Mouse (Mus musculus) hindbrain, embryonic 11.5 days (tissue): ENCODE data around the gene Lcn11. TPM values are rescaled to one million over a fixed set of nuclear protein-coding genes. Genes with fewer than 3 reads are reported as not detected.

Experiments used
- ATAC-seq: fragments of 200-750 bp; cut with Nextera tagmentation; 2 replicates; pipeline ENCODE4 v1.8.0; 2017; ENCODE audit warnings: mild to moderate bottlenecking, moderate TSS enrichment, moderate library complexity; ENCODE audit not compliant: low FRiP score
- DNase-seq: peaks from one replicate; pipeline ENCODE4 v3.0.0-alpha.2; 2015; ENCODE audit warnings: low spot score
- H3K27ac ChIP-seq: fragments of 300-500 bp; sonication (generic); 2 replicates; pipeline ENCODE4 v1.5.1; 2014; ENCODE audit warnings: mild to moderate bottlenecking, low read depth, low read length
- H3K27me3 ChIP-seq: fragments of 300-500 bp; sonication (generic); 2 replicates; pipeline ENCODE4 v1.6.1; 2014; ENCODE audit warnings: mild to moderate bottlenecking, low read length, moderate library complexity, mixed read lengths; ENCODE audit not compliant: control insufficient read depth, insufficient read depth
- H3K36me3 ChIP-seq: fragments of 300-500 bp; sonication (generic); 2 replicates; pipeline ENCODE4 v1.6.1; 2014; ENCODE audit warnings: mild to moderate bottlenecking, low read length, moderate library complexity, mixed read lengths; ENCODE audit not compliant: control insufficient read depth, insufficient read depth
- H3K4me1 ChIP-seq: fragments of 300-500 bp; sonication (generic); replicated peaks from 2 replicates; pipeline ENCODE4 v1.6.1; 2014; ENCODE audit warnings: low read length, mixed read lengths; ENCODE audit not compliant: control insufficient read depth, insufficient read depth
- H3K4me2 ChIP-seq: fragments of 300-500 bp; sonication (generic); replicated peaks from 2 replicates; pipeline ENCODE4 v1.6.1; 2014; ENCODE audit warnings: mild to moderate bottlenecking, low read depth, low read length
- H3K4me3 ChIP-seq: fragments of 300-500 bp; sonication (generic); 2 replicates; pipeline ENCODE4 v1.5.1; 2014; ENCODE audit warnings: low read depth, low read length
- H3K9ac ChIP-seq: fragments of 300-500 bp; sonication (generic); 2 replicates; pipeline ENCODE4 v1.6.1; 2014; ENCODE audit warnings: low read depth, low read length
- H3K9me3 ChIP-seq: fragments of 300-500 bp; sonication (generic); 2 replicates; pipeline ENCODE4 v1.6.1; 2016; ENCODE audit warnings: low read length; ENCODE audit not compliant: control insufficient read depth
- WGBS: fragments of 180-500 bp; shearing (Covaris S2); extraction: QIAGEN DNeasy Blood & Tissue Kit; methylation state at CpG from one replicate; pipeline ENCODE4 v1.1.7; 2014; 5-methylcytosine and 5-hydroxymethylcytosine counted together
- polyA plus RNA-seq: library from polyadenylated mRNA; unstranded; fragments of >200 nt; fragmentation: Nextera tagmentation; extraction: Ambion mirVana; gene quantifications from 2 replicates; pipeline ENCODE4 v1.2.1, GENCODE M21; 2014

Gene Lcn11
- polyA plus RNA-seq, 1 experiment from 2014 or later, result not detected

GRCm38 (mm10) chr2:25774640-25775039, 2.2 kb upstream of the Lcn11 start:
- no peak for DNase-seq
- Histone ChIP-seq H3K4me2 (no peak overlapping the region), H3K27ac (no peak overlapping the region), H3K27me3 (no peaks in the 10 kb centered on the region), H3K36me3 (no peaks in the 10 kb centered on the region), H3K4me1 (no peaks in the 10 kb centered on the region), H3K9me3 (no peaks in the 10 kb centered on the region), H3K4me3 (no peak overlapping the region), H3K9ac (no peak overlapping the region)
- WGBS, result 95% methylated on average over 2 of the region's 2 CpGs
- ATAC-seq, result no peak

DNA sequence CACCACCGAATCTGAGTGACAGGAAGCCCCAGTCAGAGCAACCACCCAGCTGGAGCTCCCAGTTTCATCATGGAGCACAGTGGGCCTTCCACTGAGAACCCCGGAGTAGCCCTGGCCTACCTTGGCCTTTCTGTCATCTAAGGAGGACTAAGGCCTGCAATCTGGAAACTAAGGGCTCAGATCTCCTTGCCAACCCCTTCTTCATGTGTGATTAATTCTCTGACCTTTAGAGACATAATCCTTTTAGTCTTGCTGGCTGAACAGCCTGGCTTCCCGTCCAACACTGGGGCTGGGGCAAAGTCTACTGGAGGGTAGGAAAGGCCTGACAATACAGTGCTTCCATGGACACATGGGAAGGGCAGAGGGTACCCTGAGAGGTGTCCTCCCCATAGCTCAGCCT, 826 bp upstream of the Lcn11 start:
- H3K4me1 ChIP-seq, result no peaks in the 10 kb centered on the region
- ATAC-seq, result no peak
- no peak overlapping the region for H3K9ac ChIP-seq
- DNase-seq, result no peak
- no peak overlapping the region for H3K4me2 ChIP-seq
- H3K36me3 ChIP-seq, result no peaks in the 10 kb centered on the region
- H3K4me3 ChIP-seq, result no peak overlapping the region
- no peak overlapping the region for H3K27ac ChIP-seq
- H3K9me3 ChIP-seq, result no peaks in the 10 kb centered on the region
- 85% methylated on average over 3 of the region's 3 CpGs for WGBS
- no peaks in the 10 kb centered on the region for H3K27me3 ChIP-seq

GRCm38 (mm10) chr2:25779076-25779475, 2.3 kb downstream of the Lcn11 start:
- no peaks in the 10 kb centered on the region for H3K27me3 ChIP-seq
- H3K36me3 ChIP-seq, result no peaks in the 10 kb centered on the region
- 89% methylated on average over 9 of the region's 9 CpGs for WGBS
- no peak overlapping the region for H3K4me2 ChIP-seq
- no peak overlapping the region for H3K27ac ChIP-seq
- DNase-seq (no peak), ATAC-seq (no peak)
- H3K9me3 ChIP-seq, result no peaks in the 10 kb centered on the region
- no peak overlapping the region for H3K9ac ChIP-seq
- no peaks in the 10 kb centered on the region for H3K4me1 ChIP-seq
- no peak overlapping the region for H3K4me3 ChIP-seq

DNA sequence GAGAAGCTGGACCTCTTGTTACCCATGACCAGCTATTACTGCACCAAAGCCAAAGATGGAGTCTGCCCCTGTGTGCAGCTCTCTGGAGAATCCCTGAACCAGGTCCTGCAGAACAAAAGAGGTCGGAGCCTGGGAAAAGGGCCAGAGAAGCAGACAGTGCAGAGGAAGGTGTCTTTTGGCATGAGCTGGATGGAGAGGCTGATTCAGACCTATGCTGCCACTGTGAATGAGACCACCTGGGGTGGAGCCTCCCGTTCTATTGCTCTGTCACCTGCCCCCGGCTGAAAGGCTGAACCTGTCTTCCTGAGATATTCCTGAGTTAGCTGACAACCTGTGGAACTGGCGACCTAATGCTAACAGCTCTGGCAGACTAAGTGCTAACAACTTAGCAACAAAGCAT, 4.1 kb downstream of the Lcn11 start:
- no peak overlapping the region for H3K4me2 ChIP-seq
- H3K9ac ChIP-seq, result no peak overlapping the region
- no peaks in the 10 kb centered on the region for H3K4me1 ChIP-seq
- H3K4me3 ChIP-seq, result no peak overlapping the region
- no peaks in the 10 kb centered on the region for H3K27me3 ChIP-seq
- 65% methylated on average over 4 of the region's 4 CpGs for WGBS
- H3K27ac ChIP-seq, result no peak overlapping the region
- H3K9me3 ChIP-seq, result no peaks in the 10 kb centered on the region
- no peak for DNase-seq
- H3K36me3 ChIP-seq, result no peaks in the 10 kb centered on the region
- no peak for ATAC-seq

DNA sequence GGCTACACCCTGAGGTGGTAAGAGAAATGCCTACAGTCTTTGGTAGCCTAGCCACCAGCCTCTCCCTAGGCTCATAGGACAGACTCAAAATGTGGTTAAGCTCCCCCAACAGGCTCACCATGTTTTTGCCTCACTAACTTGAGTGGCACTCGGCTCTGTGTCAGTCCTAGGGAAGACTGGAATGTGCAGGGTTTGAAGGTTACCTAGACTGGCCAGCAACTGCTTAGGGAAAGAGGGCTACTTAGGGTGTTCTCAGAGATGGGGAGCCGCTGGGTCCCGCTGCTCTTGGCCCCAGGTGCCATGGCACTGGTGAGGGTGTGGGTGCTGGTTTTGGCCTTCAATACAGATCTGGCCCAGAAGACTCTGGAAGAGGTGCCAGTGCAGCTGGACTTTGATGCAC, 5.1 kb downstream of the Lcn11 start, which contains the start of gene Gm13539:
Gm13539 (plus strand) TSS at position 301 of the 400 bp plus-strand sequence.
- Histone ChIP-seq H3K36me3 (no peaks in the 10 kb centered on the region), H3K4me3 (no peak within 1 kb of the TSS), H3K4me1 (no peaks in the 10 kb centered on the region), H3K9me3 (no peaks in the 10 kb centered on the region), H3K27me3 (no peaks in the 10 kb centered on the region), H3K4me2 (no peak within 1 kb of the TSS), H3K27ac (no peak within 1 kb of the TSS), H3K9ac (no peak within 1 kb of the TSS)
- DNase-seq, result no peak
- no peak for ATAC-seq
- WGBS, result 82% methylated on average over 3 of the region's 3 CpGs

GRCm38 (mm10) chr2:25785573-25786322, 8.9 kb downstream of the Lcn11 start:
- ATAC-seq (no peak), DNase-seq (no peak)
- H3K9ac ChIP-seq, result no peak overlapping the region
- H3K4me2 ChIP-seq, result no peak overlapping the region
- 74% methylated on average over 5 of the region's 5 CpGs for WGBS
- no peaks in the 10 kb centered on the region for H3K36me3 ChIP-seq
- H3K4me3 ChIP-seq, result no peak overlapping the region
- H3K9me3 ChIP-seq, result no peaks in the 10 kb centered on the region
- no peak overlapping the region for H3K27ac ChIP-seq
- no peaks in the 10 kb centered on the region for H3K4me1 ChIP-seq
- no peaks in the 10 kb centered on the region for H3K27me3 ChIP-seq

DNA sequence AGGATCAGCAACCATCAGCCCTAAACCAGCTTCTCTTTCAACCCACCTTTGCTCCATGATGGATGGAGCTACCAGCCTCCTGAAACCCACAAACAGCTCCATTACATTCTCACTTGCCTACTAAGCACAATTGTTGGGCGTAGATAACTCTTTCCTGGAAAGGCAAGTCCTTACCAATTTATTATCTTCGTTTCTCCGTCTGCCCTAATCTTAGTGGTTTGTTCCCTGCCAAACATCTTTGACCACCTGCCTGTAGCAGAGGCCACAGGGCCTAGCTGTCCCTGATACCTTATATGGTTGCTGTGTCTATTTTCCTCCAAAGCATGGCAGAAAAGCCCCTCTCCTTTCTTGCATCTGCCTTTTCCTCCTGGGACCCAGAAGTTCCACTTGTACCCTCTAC, 12.3 kb downstream of the Lcn11 start:
- no peaks in the 10 kb centered on the region for H3K36me3 ChIP-seq

DNA sequence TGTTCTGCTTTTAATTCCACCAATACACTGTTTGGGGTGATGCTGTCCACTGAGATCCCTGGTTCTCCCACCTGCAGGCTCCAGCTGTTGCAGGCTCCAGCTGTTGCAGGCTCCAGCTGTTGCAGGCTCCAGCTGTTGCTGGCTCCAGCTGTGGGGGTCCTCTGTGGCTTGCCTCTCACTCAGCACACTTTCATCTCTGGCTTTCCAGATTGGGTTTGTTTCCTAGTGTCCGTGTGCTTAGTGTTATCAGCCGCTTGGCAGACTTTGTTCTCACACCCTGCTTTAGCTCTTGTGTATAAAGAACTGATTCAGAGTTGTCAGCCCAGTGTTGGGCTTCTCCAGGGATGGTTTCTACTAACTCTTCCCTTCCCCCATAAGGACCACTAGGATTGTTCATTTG, 20.8 kb downstream of the Lcn11 start:
- H3K27me3 ChIP-seq, result no peaks in the 10 kb centered on the region
- DNase-seq, result no peak
- no peak overlapping the region for H3K27ac ChIP-seq
- no peaks in the 10 kb centered on the region for H3K9me3 ChIP-seq
- no peak overlapping the region for H3K4me3 ChIP-seq
- WGBS, result 58% methylated on average over 2 of the region's 2 CpGs
- no peaks in the 10 kb centered on the region for H3K36me3 ChIP-seq
- no peak overlapping the region for H3K4me2 ChIP-seq
- H3K9ac ChIP-seq, result no peak overlapping the region
- no peaks in the 10 kb centered on the region for H3K4me1 ChIP-seq
- ATAC-seq, result no peak

More for the DNA sequence above, 12.3 kb downstream of the Lcn11 start:
- no peak for ATAC-seq
- no peak overlapping the region for H3K27ac ChIP-seq
- H3K4me3 ChIP-seq, result no peak overlapping the region
- no peak overlapping the region for H3K4me2 ChIP-seq
- no peaks in the 10 kb centered on the region for H3K27me3 ChIP-seq
- H3K9ac ChIP-seq, result no peak overlapping the region
- no peaks in the 10 kb centered on the region for H3K9me3 ChIP-seq
- no peak for DNase-seq
- no peaks in the 10 kb centered on the region for H3K4me1 ChIP-seq
- 89% methylated on average over 3 of the region's 3 CpGs for WGBS

DNA sequence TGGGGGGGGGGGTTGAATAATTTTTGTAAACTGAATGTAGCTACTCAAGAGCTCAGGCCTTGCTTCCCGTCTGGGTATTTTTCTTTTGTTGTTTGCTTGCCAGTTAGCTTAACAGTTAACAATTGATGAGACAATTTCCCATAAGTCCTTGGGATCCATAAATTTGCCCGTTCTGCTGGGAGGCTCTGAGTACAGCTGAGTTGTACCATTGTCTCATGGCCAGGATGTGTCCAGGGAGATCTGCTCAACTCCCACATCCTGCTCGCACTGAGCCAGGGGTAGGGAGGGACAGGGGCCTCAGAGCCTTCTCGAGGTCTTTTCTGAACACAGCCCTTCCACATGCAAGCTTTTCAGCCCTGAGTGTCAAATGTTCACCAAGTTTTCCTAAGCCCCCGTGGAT, 21.2 kb downstream of the Lcn11 start:
- no peak for ATAC-seq
- 54% methylated on average over 5 of the region's 5 CpGs for WGBS

More for the DNA sequence above, 21.2 kb downstream of the Lcn11 start:
- H3K4me3 ChIP-seq, result no peak overlapping the region
- no peaks in the 10 kb centered on the region for H3K36me3 ChIP-seq
- DNase-seq, result no peak
- H3K4me2 ChIP-seq, result no peak overlapping the region
- H3K4me1 ChIP-seq, result no peaks in the 10 kb centered on the region
- H3K27ac ChIP-seq, result no peak overlapping the region
- no peak overlapping the region for H3K9ac ChIP-seq
- no peaks in the 10 kb centered on the region for H3K9me3 ChIP-seq
- no peaks in the 10 kb centered on the region for H3K27me3 ChIP-seq
